Mouse (Mus musculus) heart, postnatal 4 days (tissue): ENCODE data around the gene 4933415A04Rik. TPM values are rescaled to one million over a fixed set of nuclear protein-coding genes. Genes with fewer than 3 reads are reported as not detected.

Experiments
- DNase-seq: peaks from one replicate; pipeline ENCODE4 v3.0.0; 2021
- total RNA-seq, 2 experiments: library from RNA; stranded (reverse); gene quantifications; 2 replicates each; pipeline ENCODE4 v1.2.3; 2021

4933415A04Rik gene
- 1 to 10 TPM; 3.3 to 3.8 TPM for total RNA-seq

GRCm38 (mm10) chr11:43586324-43587090, at the start of gene 4933415A04Rik:
Gene 4933415A04Rik, plus strand, starts transcription at chr11:43587040.
- DNase-seq, result peak; percentile 91

- DNase-seq, result no peak
These were observed 49.8 kb upstream of the 4933415A04Rik start for GRCm38 (mm10) chr11:43537074-43537473.

GRCm38 (mm10) chr11:43539863-43540262, 47.0 kb upstream of the 4933415A04Rik start:
- DNase-seq, result no peak

- DNase-seq, result no peak
These were observed 43.0 kb upstream of the 4933415A04Rik start for GRCm38 (mm10) chr11:43543711-43544466.

- DNase-seq, result no peak
These were observed 42.0 kb upstream of the 4933415A04Rik start for GRCm38 (mm10) chr11:43544819-43545218.

- DNase-seq, result no peak
These were observed 40.9 kb upstream of the 4933415A04Rik start for GRCm38 (mm10) chr11:43545873-43546475.

- no peak for DNase-seq
These were observed 40.2 kb upstream of the 4933415A04Rik start for GRCm38 (mm10) chr11:43546678-43547077.

- DNase-seq, result peak; percentile 92
These were observed 38.7 kb upstream of the 4933415A04Rik start for GRCm38 (mm10) chr11:43548148-43548547.

- no peak for DNase-seq
These were observed 38.0 kb upstream of the 4933415A04Rik start for GRCm38 (mm10) chr11:43548657-43549435.

- peak; percentile 59 for DNase-seq
These were observed 37.1 kb upstream of the 4933415A04Rik start for GRCm38 (mm10) chr11:43549701-43550100.

- DNase-seq, result no peak
These were observed 35.1 kb upstream of the 4933415A04Rik start for GRCm38 (mm10) chr11:43551756-43552155.

GRCm38 (mm10) chr11:43552675-43553074, 34.2 kb upstream of the 4933415A04Rik start:
- DNase-seq, result no peak

- DNase-seq, result no peak
These were observed 30.3 kb upstream of the 4933415A04Rik start for GRCm38 (mm10) chr11:43556538-43556937.

- DNase-seq, result no peak
These were observed 27.1 kb upstream of the 4933415A04Rik start for GRCm38 (mm10) chr11:43559515-43560292.

- DNase-seq, result no peak
These were observed 23.1 kb upstream of the 4933415A04Rik start for GRCm38 (mm10) chr11:43563654-43564244.

- DNase-seq, result no peak
These were observed 21.4 kb upstream of the 4933415A04Rik start for GRCm38 (mm10) chr11:43565414-43565813.

GRCm38 (mm10) chr11:43565852-43566251, 21.0 kb upstream of the 4933415A04Rik start:
- no peak for DNase-seq

GRCm38 (mm10) chr11:43566696-43567095, 20.1 kb upstream of the 4933415A04Rik start:
- DNase-seq, result peak; percentile 47

GRCm38 (mm10) chr11:43568263-43568662, 18.6 kb upstream of the 4933415A04Rik start:
- DNase-seq, result peak; percentile 61

GRCm38 (mm10) chr11:43569188-43569587, 17.7 kb upstream of the 4933415A04Rik start:
- no peak for DNase-seq

GRCm38 (mm10) chr11:43569595-43569994, 17.2 kb upstream of the 4933415A04Rik start:
- peak; percentile 92 for DNase-seq
